ENCODE assay signal across 25 mouse cellular contexts in genomic region chr3:74657170-74657569, GRCm38 (mm10).
A peak's percentile ranks its signal among the peaks of the same experiment; 100 is the strongest.
DNase-seq lines count a peak whose midpoint lies in the region; ATAC-seq and TF ChIP-seq lines count a peak whose summit lies in the region.
"Had no signal": no experiment of that assay in that cellular context is flagged by ENCODE, and none has a peak within 500 bp of the region (broad histone marks: within the 10 kb centered on the region; RNA-seq: fewer than 3 reads in every experiment).

No protein-coding gene starts in this region.

- no peak overlapping the region for H3K4me3 ChIP-seq in kidney, postnatal 0 days (replicated peaks; ENCODE audit: low read depth, low read length)
- H3K4me3 ChIP-seq in midbrain, embryonic 14.5 days (replicated peaks; ENCODE audit: low read depth, low read length): no peak overlapping the region
- H3K4me3 ChIP-seq in midbrain, embryonic 13.5 days (replicated peaks): no peak overlapping the region
- H3K4me3 ChIP-seq in gastrocnemius, adult 2 months: no peak overlapping the region
- H3K4me3 ChIP-seq: heart, embryonic 10.5 days; hindbrain, embryonic 15.5 days; kidney, embryonic 15.5 days; limb, embryonic 10.5 days; megakaryocyte, embryonic 14.5 days; stomach, embryonic 15.5 days had no signal

- no peak overlapping the region for H3K4me2 ChIP-seq in kidney, postnatal 0 days (ENCODE audit: low read length)
- H3K4me2 ChIP-seq in midbrain, embryonic 14.5 days (ENCODE audit: low read length): no peak overlapping the region
- no peak overlapping the region for H3K4me2 ChIP-seq in midbrain, embryonic 13.5 days (replicated peaks)
- H3K4me2 ChIP-seq: hindbrain, embryonic 15.5 days; kidney, embryonic 15.5 days; stomach, embryonic 15.5 days had no signal

- no peak overlapping the region for H3K9ac ChIP-seq in kidney, postnatal 0 days (ENCODE audit: low read depth, low read length)
- no peak overlapping the region for H3K9ac ChIP-seq in midbrain, embryonic 14.5 days (replicated peaks; ENCODE audit: low read length)
- no peak overlapping the region for H3K9ac ChIP-seq in midbrain, embryonic 13.5 days (replicated peaks)
- H3K9ac ChIP-seq: hindbrain, embryonic 15.5 days; kidney, embryonic 15.5 days; stomach, embryonic 15.5 days had no signal

- H3K27ac ChIP-seq in kidney, postnatal 0 days: no peak overlapping the region
- H3K27ac ChIP-seq in midbrain, embryonic 14.5 days (replicated peaks; ENCODE audit: low read depth, low read length): no peak overlapping the region
- H3K27ac ChIP-seq in midbrain, embryonic 13.5 days: no peak overlapping the region
- H3K27ac ChIP-seq in gastrocnemius, adult 2 months: no peak overlapping the region
- H3K27ac ChIP-seq: heart, embryonic 10.5 days; hindbrain, embryonic 15.5 days; kidney, embryonic 15.5 days; limb, embryonic 10.5 days; stomach, embryonic 15.5 days had no signal

- intact Hi-C loops in gastrocnemius, adult 2 months (cut with DNase I): no loop called here

- 0 out of 2 replicates have a peak, but pooled peaks have one; percentile 6 for TF ChIP-seq CTCF in kidney, postnatal 0 days (IDR thresholded peaks at IDR 0.05; ENCODE audit: low read depth)
- TF ChIP-seq CTCF in gastrocnemius, adult 2 months (IDR thresholded peaks at IDR 0.05): no peak

- DNase-seq in embryo, embryonic 11 days: peak; percentile 1
- no peak for DNase-seq in embryo, embryonic 9.5 days (ENCODE audit: extremely low spot score)
- no peak for DNase-seq in kidney, postnatal 0 days (ENCODE audit: low spot score)
- no peak for DNase-seq in kidney, adult 9 months
- peak; percentile 63 for DNase-seq in midbrain, embryonic 14.5 days
- DNase-seq in gastrocnemius, adult 2 months: no peak
- DNase-seq: cerebellum, adult 18-20 months; cerebellum, postnatal 14 days; heart, postnatal 4 days; kidney, postnatal 4 days; layer of hippocampus, adult 9-11 months; liver; lung, adult 2 months; lung, postnatal 36 days; thymus, adult 2 months; thymus, postnatal 4 days had no signal

- no peaks in the 10 kb centered on the region for H3K27me3 ChIP-seq in kidney, postnatal 0 days (ENCODE audit: insufficient read depth, low read length)
- H3K27me3 ChIP-seq in midbrain, embryonic 14.5 days (ENCODE audit: control insufficient read depth, insufficient read depth, low read length): no peaks in the 10 kb centered on the region
- H3K27me3 ChIP-seq in midbrain, embryonic 13.5 days: no peaks in the 10 kb centered on the region
- H3K27me3 ChIP-seq: hindbrain, embryonic 15.5 days; kidney, embryonic 15.5 days; megakaryocyte, embryonic 14.5 days; stomach, embryonic 15.5 days had no signal

- no peaks in the 10 kb centered on the region for H3K4me1 ChIP-seq in kidney, postnatal 0 days (replicated peaks; ENCODE audit: insufficient read depth, low read length)
- H3K4me1 ChIP-seq in midbrain, embryonic 14.5 days (ENCODE audit: control insufficient read depth, insufficient read depth, low read length): no peaks in the 10 kb centered on the region
- no peaks in the 10 kb centered on the region for H3K4me1 ChIP-seq in midbrain, embryonic 13.5 days (replicated peaks)
- H3K4me1 ChIP-seq: heart, embryonic 10.5 days; hindbrain, embryonic 15.5 days; kidney, embryonic 15.5 days; limb, embryonic 10.5 days; megakaryocyte, embryonic 14.5 days; stomach, embryonic 15.5 days had no signal

- no peaks in the 10 kb centered on the region for H3K9me3 ChIP-seq in kidney, postnatal 0 days (replicated peaks; ENCODE audit: low read length)
- H3K9me3 ChIP-seq in midbrain, embryonic 14.5 days (ENCODE audit: control insufficient read depth, low read length): no peaks in the 10 kb centered on the region
- H3K9me3 ChIP-seq in midbrain, embryonic 13.5 days: no peaks in the 10 kb centered on the region
- H3K9me3 ChIP-seq: heart, embryonic 10.5 days; hindbrain, embryonic 15.5 days; kidney, embryonic 15.5 days; limb, embryonic 10.5 days; megakaryocyte, embryonic 14.5 days; stomach, embryonic 15.5 days had no signal

- no peak for ATAC-seq in kidney, postnatal 0 days (replicated peaks; ENCODE audit: low FRiP score, low read depth)
- no peak for ATAC-seq in midbrain, embryonic 14.5 days (ENCODE audit: low FRiP score, low TSS enrichment)
- ATAC-seq in midbrain, embryonic 13.5 days: no peak
- ATAC-seq: intestine, embryonic 16.5 days; midbrain, embryonic 16.5 days had no signal

- no peaks in the 10 kb centered on the region for H3K36me3 ChIP-seq in kidney, postnatal 0 days (ENCODE audit: insufficient read depth, low read length)
- H3K36me3 ChIP-seq in midbrain, embryonic 14.5 days (ENCODE audit: control insufficient read depth, insufficient read depth, low read length): no peaks in the 10 kb centered on the region
- H3K36me3 ChIP-seq in midbrain, embryonic 13.5 days: no peaks in the 10 kb centered on the region
- H3K36me3 ChIP-seq: heart, embryonic 10.5 days; hindbrain, embryonic 15.5 days; kidney, embryonic 15.5 days; limb, embryonic 10.5 days; stomach, embryonic 15.5 days had no signal

Comparison
In these comparisons a context has a peak if more than half of its experiments do, and no peak if none do; other contexts are left out.
1. DNase-seq: peak in embryo, embryonic 11 days (single experiment) and midbrain, embryonic 14.5 days (single experiment); none in embryo, embryonic 9.5 days (single experiment), kidney, postnatal 0 days (single experiment), kidney, adult 9 months (single experiment) and gastrocnemius, adult 2 months (single experiment).